Mouse (Mus musculus): ENCODE data around the gene Rhbdl1.

DNA sequence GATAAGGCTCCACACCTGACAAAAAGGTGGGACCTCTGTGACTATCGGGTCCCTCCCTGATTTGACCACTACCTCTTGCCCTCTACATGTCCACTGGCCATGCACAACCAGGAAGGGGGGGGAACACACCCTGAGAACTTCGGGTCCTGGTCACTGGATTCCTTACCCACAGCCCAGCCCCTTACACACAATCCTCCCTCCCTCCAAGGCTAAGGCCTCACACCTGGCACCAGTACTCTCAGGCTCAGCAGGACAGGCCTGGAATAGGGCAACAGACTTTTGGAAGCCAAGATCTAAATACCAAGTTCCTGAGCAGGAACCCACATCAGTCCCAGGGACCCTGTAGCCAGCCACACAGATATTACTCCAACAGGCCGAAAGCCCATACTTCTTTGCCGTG is 1.8 kb upstream of the Rhbdl1 start:
- TF ChIP-seq POLR2A (IDR thresholded peaks at IDR 0.05; ENCODE audit: insufficient read depth, low read length) (no peak), CTCF (IDR thresholded peaks at IDR 0.05; ENCODE audit: low read depth, low read length) (no peak), EP300 (IDR thresholded peaks at IDR 0.05; ENCODE audit: insufficient read depth, low read depth, low read length) (no peak)

All from ES-Bruce4 (cell line).